Mouse (Mus musculus) intestine, embryonic 15.5 days (tissue): ENCODE data around the gene Rapsn. TPM values are rescaled to one million over a fixed set of nuclear protein-coding genes. Genes with fewer than 3 reads are reported as not detected.
"Not testable (repeated sequence)": the region's sequence is repeated elsewhere in the genome, so short reads cannot be mapped to it uniquely, and the experiment has no call there.

Experiments used
- ATAC-seq: fragments of 200-750 bp; cut with Nextera tagmentation; 2 replicates; pipeline ENCODE4 v1.8.0; 2017; ENCODE audit warnings: moderate TSS enrichment, moderate library complexity
- H3K27ac ChIP-seq: fragments of 300-500 bp; sonication (generic); 2 replicates; pipeline ENCODE4 v1.5.1; 2015; ENCODE audit warnings: mild to moderate bottlenecking, inconsistent platforms
- H3K27me3 ChIP-seq: fragments of 300-500 bp; sonication (generic); replicated peaks from 2 replicates; pipeline ENCODE4 v1.6.1; 2015; ENCODE audit warnings: inconsistent platforms
- H3K36me3 ChIP-seq: fragments of 300-500 bp; sonication (generic); 2 replicates; pipeline ENCODE4 v1.6.1; 2015; ENCODE audit warnings: inconsistent platforms
- H3K4me1 ChIP-seq: fragments of 300-500 bp; sonication (generic); replicated peaks from 2 replicates; pipeline ENCODE4 v1.6.1; 2015; ENCODE audit warnings: inconsistent platforms
- H3K4me2 ChIP-seq: fragments of 300-500 bp; sonication (generic); replicated peaks from 2 replicates; pipeline ENCODE4 v1.6.1; 2015; ENCODE audit warnings: mild to moderate bottlenecking, inconsistent platforms
- H3K4me3 ChIP-seq: fragments of 300-500 bp; sonication (generic); replicated peaks from 2 replicates; pipeline ENCODE4 v1.5.1; 2015; ENCODE audit warnings: inconsistent platforms
- H3K9ac ChIP-seq: fragments of 300-500 bp; sonication (generic); 2 replicates; pipeline ENCODE4 v1.6.1; 2015; ENCODE audit warnings: inconsistent platforms
- H3K9me3 ChIP-seq: fragments of 300-500 bp; sonication (generic); 2 replicates; pipeline ENCODE4 v1.6.1; 2016; ENCODE audit warnings: inconsistent platforms
- WGBS: fragments of 180-500 bp; shearing (Covaris S2); methylation state at CpG from one replicate; pipeline ENCODE4 v1.1.7; 2015; 5-methylcytosine and 5-hydroxymethylcytosine counted together
- polyA plus RNA-seq: library from polyadenylated mRNA; unstranded; fragments of >200 nt; fragmentation: Nextera tagmentation; extraction: Ambion mirVana; gene quantifications from 2 replicates; pipeline ENCODE4 v1.2.1, GENCODE M21; 2015

The Rapsn gene
- polyA plus RNA-seq = 1.2 and 1.5 TPM in 2 replicates

GRCm38 (mm10) chr2:91035385-91035784, at the start of gene Rapsn:
Rapsn (plus strand) TSS chr2:91035620.
- Histone ChIP-seq H3K27me3 (no peaks in the 10 kb centered on the region), H3K4me2 (no peak within 1 kb of the TSS), H3K27ac (no peak within 1 kb of the TSS), H3K4me1 (no peaks in the 10 kb centered on the region), H3K9me3 (no peaks in the 10 kb centered on the region), H3K36me3 (no peaks in the 10 kb centered on the region), H3K4me3 (no peak within 1 kb of the TSS), H3K9ac (no peak within 1 kb of the TSS)
- 45% methylated on average over 9 of the region's 9 CpGs for WGBS
- ATAC-seq = peak; percentile 75

GRCm38 (mm10) chr2:90986055-90986454, 49.4 kb upstream of the Rapsn start:
- Histone ChIP-seq H3K4me3 (no peak overlapping the region), H3K9me3 (no peaks in the 10 kb centered on the region), H3K4me1 (no peaks in the 10 kb centered on the region), H3K9ac (no peak overlapping the region), H3K36me3 (no peaks in the 10 kb centered on the region), H3K27me3 (no peaks in the 10 kb centered on the region), H3K27ac (no peak overlapping the region), H3K4me2 (no peak overlapping the region)
- 89% methylated on average over 3 of the region's 3 CpGs for WGBS
- ATAC-seq = no peak

DNA sequence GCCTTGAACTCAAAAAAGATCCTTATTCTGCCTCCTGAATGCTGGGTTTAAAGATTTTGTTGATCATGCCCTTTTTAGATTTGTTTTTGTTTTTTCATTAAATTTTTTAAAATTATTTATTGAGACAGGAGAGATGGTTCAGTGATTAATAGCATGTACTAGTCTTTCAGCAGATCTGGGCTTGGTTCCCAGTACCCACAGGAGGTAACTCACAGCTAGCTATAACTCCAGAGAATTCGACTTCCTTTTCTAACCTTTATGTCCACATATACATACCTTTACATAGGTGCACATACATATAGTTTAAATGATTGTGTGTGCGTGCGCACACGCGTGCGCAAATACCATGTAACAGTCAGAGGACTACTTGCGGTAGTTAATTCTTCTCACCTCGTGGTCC, 26.9 kb upstream of the Rapsn start:
- WGBS = 97% methylated on average over 8 of the region's 8 CpGs
- Histone ChIP-seq H3K4me2 (no peak overlapping the region), H3K9me3 (no peaks in the 10 kb centered on the region), H3K27ac (no peak overlapping the region), H3K4me3 (no peak overlapping the region), H3K27me3 (no peaks in the 10 kb centered on the region), H3K36me3 (peaks cover 48% of the 10 kb centered on the region), H3K9ac (no peak overlapping the region), H3K4me1 (no peaks in the 10 kb centered on the region)
- no peak for ATAC-seq

GRCm38 (mm10) chr2:91013881-91014280, 21.5 kb upstream of the Rapsn start:
- no peak overlapping the region for H3K27ac ChIP-seq
- no peak overlapping the region for H3K4me3 ChIP-seq
- no peak for ATAC-seq
- H3K27me3 ChIP-seq = no peaks in the 10 kb centered on the region
- peaks cover 36% of the 10 kb centered on the region for H3K36me3 ChIP-seq
- no peak overlapping the region for H3K4me2 ChIP-seq
- H3K9me3 ChIP-seq = no peaks in the 10 kb centered on the region
- no peak overlapping the region for H3K9ac ChIP-seq
- WGBS = 88% methylated on average over 2 of the region's 2 CpGs
- H3K4me1 ChIP-seq = no peaks in the 10 kb centered on the region

DNA sequence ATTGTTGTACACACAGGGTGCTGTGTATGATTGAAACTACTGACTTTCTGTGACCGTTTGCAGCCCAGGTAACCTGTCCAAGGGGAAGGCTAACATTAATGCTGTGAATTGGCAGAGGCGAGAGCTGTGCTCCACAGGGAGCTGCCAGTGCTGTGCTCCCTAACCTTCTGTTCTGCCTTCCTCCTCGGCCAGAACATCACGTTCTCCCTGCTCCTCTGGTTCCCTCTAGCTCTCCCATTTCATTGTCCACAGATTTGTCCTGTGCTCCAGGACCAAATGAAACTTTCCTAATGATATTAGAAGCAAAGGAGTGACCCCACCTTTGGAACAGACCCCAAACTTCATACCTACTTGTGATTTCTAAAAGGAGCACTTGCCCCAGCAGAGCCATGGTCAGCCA, 20.0 kb upstream of the Rapsn start:
- Histone ChIP-seq H3K36me3 (peaks cover 30% of the 10 kb centered on the region), H3K4me1 (no peaks in the 10 kb centered on the region), H3K9ac (no peak overlapping the region), H3K27ac (no peak overlapping the region), H3K4me3 (no peak overlapping the region), H3K9me3 (no peaks in the 10 kb centered on the region), H3K27me3 (no peaks in the 10 kb centered on the region), H3K4me2 (no peak overlapping the region)
- no peak for ATAC-seq
- WGBS = 82% methylated on average over 4 of the region's 4 CpGs

DNA sequence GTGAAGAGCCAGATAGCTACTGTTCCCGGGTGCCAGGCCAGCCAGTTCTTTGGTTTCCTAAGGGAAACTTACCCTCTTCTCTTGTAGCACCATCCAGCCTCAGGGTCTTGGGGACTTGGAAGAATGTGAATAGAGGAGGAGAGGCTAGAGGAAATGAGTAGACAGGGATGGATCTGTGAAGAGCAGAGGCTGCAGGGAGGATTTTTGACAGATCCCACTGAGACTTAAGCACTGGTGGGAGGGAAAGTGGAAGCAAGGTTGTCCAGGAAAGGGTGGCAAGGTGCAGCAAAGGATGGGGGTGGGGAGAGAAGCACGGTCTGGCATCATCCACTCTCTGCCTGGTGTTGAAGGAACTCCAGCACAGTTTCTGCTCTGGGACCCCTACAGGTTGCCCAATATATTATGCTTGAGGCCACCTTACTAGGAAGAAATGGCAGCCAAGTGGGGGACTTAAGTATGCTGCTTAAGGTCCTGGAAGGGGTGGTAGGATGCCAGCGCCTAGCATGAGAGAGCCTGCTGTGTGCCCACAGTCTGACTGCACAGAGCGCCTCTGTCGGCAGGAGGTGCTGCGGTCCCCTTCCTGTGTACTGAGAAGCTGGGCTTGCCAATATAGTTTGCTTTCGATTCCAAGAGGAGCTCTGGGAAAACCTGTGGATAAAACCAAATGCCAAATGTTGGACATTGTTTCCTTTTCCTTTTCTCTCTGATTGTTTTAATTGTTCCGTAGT, 17.2 kb upstream of the Rapsn start:
- Histone ChIP-seq H3K36me3 (peaks cover 32% of the 10 kb centered on the region), H3K4me1 (no peaks in the 10 kb centered on the region), H3K27ac (no peak overlapping the region), H3K9ac (no peak overlapping the region), H3K27me3 (no peaks in the 10 kb centered on the region), H3K4me3 (no peak overlapping the region), H3K4me2 (no peak overlapping the region), H3K9me3 (no peaks in the 10 kb centered on the region)
- ATAC-seq = no peak
- WGBS = 90% methylated on average over 8 of the region's 8 CpGs

DNA sequence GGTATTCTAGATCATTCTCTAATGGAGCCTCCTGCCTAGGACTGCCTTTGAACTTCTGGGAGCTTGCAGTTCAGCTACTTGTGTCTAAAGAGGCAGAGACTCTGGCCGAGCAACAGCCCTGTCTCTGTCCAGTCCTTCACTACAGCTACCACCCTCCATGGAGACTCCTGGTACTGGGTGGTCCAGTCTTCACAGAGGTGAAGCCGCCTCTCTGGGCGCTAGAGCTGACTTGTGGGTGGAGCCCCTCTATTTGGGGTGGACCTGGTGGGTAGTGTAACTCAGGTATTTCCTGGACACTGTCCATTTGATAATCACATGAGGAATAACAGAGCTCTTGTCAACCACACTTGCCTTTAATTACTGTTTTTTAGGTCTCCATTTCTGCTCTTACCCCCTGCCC, 15.5 kb upstream of the Rapsn start:
- peaks cover 21% of the 10 kb centered on the region for H3K36me3 ChIP-seq
- H3K4me2 ChIP-seq = no peak overlapping the region
- WGBS = 92% methylated on average over 3 of the region's 3 CpGs
- ATAC-seq = no peak
- H3K27ac ChIP-seq = no peak overlapping the region
- no peaks in the 10 kb centered on the region for H3K4me1 ChIP-seq
- H3K4me3 ChIP-seq = no peak overlapping the region
- H3K9ac ChIP-seq = no peak overlapping the region
- no peaks in the 10 kb centered on the region for H3K9me3 ChIP-seq
- no peaks in the 10 kb centered on the region for H3K27me3 ChIP-seq

GRCm38 (mm10) chr2:91022266-91022665, 13.2 kb upstream of the Rapsn start:
- H3K27me3 ChIP-seq, H3K4me1 ChIP-seq, H3K4me3 ChIP-seq, H3K9ac ChIP-seq, H3K9me3 ChIP-seq, H3K27ac ChIP-seq, ATAC-seq, H3K4me2 ChIP-seq: not testable (repeated sequence)
- whole genome bisulfite sequencing = 95% methylated on average over 7 of the region's 7 CpGs
- peaks cover 21% of the 10 kb centered on the region for H3K36me3 ChIP-seq

DNA sequence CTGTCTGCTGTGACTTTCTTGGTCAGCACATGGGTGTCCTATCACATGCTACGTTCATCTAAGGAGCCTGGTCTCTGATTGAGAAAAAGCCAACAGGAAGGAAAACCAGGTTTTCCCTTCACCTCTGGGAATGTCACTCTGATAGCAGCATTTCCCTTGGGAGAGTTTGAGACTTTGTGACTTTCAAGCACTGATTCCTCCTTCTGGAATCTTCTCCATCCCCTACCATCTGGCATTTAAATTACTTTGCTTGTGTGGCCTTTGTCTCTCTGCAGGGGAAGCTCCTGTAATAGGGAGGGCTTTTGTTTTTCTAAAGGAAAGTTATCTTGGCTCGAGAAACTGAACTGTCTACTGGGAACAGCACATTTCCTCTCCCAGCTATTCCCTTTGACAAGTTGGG, 12.3 kb upstream of the Rapsn start:
- Histone ChIP-seq H3K9me3 (no peaks in the 10 kb centered on the region), H3K4me3 (no peak overlapping the region), H3K27me3 (no peaks in the 10 kb centered on the region), H3K36me3 (peaks cover 14% of the 10 kb centered on the region), H3K4me2 (no peak overlapping the region), H3K27ac (no peak overlapping the region), H3K4me1 (no peaks in the 10 kb centered on the region), H3K9ac (no peak overlapping the region)
- no peak for ATAC-seq
- 79% methylated on average over 2 of the region's 2 CpGs for WGBS

DNA sequence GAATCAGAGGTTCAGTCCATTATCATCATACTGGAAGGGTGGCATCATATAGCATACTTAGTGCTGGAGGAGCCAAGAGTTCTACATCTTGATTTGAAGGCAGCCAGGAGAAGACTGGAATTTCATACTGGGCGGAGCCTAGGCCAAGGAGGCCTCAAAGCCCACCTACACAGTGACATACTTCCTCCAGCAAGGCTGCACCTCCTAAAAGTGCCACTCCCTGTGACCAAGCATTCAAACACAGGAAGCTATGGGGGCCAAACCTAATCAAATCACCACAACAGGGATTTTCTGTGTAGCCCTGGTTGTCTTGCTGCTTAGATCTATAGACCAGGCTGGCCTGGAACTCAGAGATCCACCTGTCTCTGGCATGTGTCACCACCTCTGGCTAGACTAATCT, 11.5 kb upstream of the Rapsn start:
- Histone ChIP-seq H3K9me3 (no peaks in the 10 kb centered on the region), H3K36me3 (peaks cover 11% of the 10 kb centered on the region; the same call in 1 of the 2 replicates), H3K4me1 (no peaks in the 10 kb centered on the region), H3K4me3 (no peak overlapping the region), H3K27me3 (no peaks in the 10 kb centered on the region), H3K27ac (no peak overlapping the region), H3K4me2 (no peak overlapping the region), H3K9ac (no peak overlapping the region)
- ATAC-seq = no peak
- WGBS = 78% methylated on average over 1 of the region's 1 CpGs

DNA sequence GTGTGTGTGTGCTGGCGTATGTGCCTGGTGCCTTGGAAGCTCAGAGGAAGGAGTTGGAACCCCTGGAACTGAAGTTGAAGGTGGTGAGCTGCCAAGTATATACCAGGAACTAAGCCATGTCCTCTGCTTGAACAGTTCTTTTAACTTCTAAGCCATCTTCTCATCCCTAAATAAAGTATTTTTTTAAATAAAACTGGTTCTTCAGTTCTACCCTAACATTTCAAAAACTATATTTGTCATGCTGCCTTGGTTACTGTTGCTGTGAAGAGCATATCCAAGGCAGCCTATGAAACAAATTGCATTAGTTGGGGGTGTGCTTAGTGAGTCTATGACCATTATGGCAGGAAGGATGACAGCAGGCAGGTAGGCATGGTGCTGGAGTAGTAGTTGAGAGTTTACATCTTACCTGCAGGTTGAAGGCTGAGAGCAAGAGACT, 10.3 kb upstream of the Rapsn start:
- Histone ChIP-seq H3K4me3 (no peak overlapping the region), H3K27ac (no peak overlapping the region), H3K9me3 (no peaks in the 10 kb centered on the region), H3K27me3 (no peaks in the 10 kb centered on the region), H3K9ac (no peak overlapping the region), H3K4me2 (no peak overlapping the region), H3K36me3 (peaks cover 6% of the 10 kb centered on the region; the same call in 1 of the 2 replicates), H3K4me1 (no peaks in the 10 kb centered on the region)
- no peak for ATAC-seq
- WGBS = 100% methylated on average over 1 of the region's 1 CpGs

DNA sequence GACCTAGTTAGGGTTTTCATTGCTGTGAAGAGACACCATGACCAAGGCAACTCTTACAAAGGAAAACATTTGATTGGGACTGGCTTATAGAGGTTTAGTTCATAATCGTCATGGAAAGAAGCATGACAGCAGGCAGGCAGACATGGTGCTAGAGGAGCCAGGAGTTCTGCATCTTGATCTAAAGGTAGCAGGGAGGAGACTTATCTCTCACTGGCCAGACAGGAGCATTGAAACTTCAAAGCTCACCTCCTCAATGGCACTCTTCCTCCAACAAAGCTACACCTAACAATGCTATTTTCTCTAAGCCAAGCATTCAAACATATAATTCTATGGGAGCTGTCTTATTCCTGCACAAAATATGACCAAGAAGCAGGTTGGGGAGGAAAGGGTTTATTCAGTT, 8.9 kb upstream of the Rapsn start:
- Histone ChIP-seq H3K9me3 (no peaks in the 10 kb centered on the region), H3K4me3 (no peak overlapping the region), H3K4me2 (no peak overlapping the region), H3K36me3 (no peaks in the 10 kb centered on the region), H3K27me3 (no peaks in the 10 kb centered on the region), H3K27ac (no peak overlapping the region), H3K4me1 (no peaks in the 10 kb centered on the region), H3K9ac (no peak overlapping the region)
- WGBS = 79% methylated on average over 1 of the region's 1 CpGs
- no peak for ATAC-seq
